Mouse (Mus musculus): ENCODE results near the gene Rack1.

DNA sequence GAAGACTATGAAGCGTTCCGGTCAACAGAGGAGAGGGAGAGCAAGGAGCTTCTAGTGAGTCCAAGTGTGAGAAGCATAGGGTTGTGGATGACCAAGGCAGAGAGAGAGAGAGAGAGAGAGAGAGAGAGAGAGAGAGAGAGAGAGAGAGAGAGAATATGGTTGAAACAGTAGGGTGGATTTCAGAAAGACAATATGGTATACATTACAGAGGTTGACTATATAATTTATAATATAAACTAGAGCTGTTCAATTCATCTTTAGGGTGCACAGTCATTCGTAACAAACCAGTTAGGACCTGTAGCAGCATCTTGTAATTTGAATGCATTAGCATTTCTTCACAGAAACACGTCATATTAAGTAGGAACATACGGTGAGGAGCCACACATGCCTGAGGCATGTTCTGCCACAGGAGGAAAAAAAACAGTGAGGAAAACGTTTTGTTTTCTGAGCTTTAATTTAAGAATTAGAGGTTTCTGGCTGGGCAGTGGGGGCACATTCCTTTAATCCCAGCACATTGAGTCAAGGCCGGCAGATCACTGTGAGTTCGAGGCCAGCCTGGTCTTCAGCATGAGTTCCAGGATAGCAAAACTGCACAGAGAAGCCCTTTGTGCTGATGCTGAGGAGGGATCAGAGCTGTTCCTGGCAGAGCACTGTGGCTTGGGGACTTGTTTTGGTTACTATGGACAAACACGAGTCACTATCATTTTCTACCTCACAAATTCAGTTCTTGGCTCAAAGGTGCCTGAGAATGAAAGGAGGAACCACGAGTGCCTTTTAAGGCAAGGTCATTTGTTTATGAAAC lies 38.9 kb downstream of the Rack1 start:
- TF ChIP-seq CTCF (IDR thresholded peaks at IDR 0.05; ENCODE audit: borderline replicate concordance, insufficient read depth, low read depth, low read length), result no peak
- TF ChIP-seq POLR2A (IDR thresholded peaks at IDR 0.05; ENCODE audit: borderline replicate concordance, insufficient read depth, low read length), result no peak
